Mouse (Mus musculus) Patski (cell line): ENCODE data around the gene Wwox. TPM values are rescaled to one million over a fixed set of nuclear protein-coding genes. Genes with fewer than 3 reads are reported as not detected.

Experiments used
- ATAC-seq: fragments of 100-300 bp; one replicate; pipeline ENCODE4 v1.8.0; 2021
- CTCF ChIA-PET: fragments of 350-600 bp; sonication (Branson Sonifier 250); formaldehyde crosslinking; loops from one replicate; lab custom pipeline; 2022; ENCODE audit warnings: inconsistent platforms; lab: Charles Lee
- POLR2A ChIA-PET: fragments of 350-600 bp; sonication (Branson Sonifier 250); formaldehyde crosslinking; loops from one replicate; lab custom pipeline; 2022; ENCODE audit warnings: antibody characterized with exemption, inconsistent platforms; lab: Charles Lee
- DNase-seq: peaks from one replicate; pipeline ENCODE4 v3.0.0-alpha.2; 2011; ENCODE audit warnings: low read depth, low spot score
- H3K27me3 ChIP-seq: fragments of 371-371 bp; one replicate; pipeline ENCODE4 v1.5.1; 2021
- CTCF ChIP-seq: fragments of 100-300 bp; IDR thresholded peaks from one replicate; pipeline ENCODE4 v1.5.1; 2021
- in situ Hi-C: fragments of 300-500 bp; cut with MboI; formaldehyde crosslinking; loops from 3 replicates; pipeline ENCODE4 v1.11.1; 2018; ENCODE audit warnings: low pct_unique_long_range_greater_than_20kb, mixed read lengths
- polyA plus RNA-seq: library from polyadenylated mRNA; unstranded; gene quantifications from one replicate; pipeline ENCODE4 v1.2.3, GENCODE M21; 2021

The Wwox gene
- polyA plus RNA-seq, 1 experiment from 2014 or later: 21.9 TPM

GRCm38 (mm10) chr8:114562486-114562885 is 123.0 kb downstream of the Wwox start:
- no peak for DNase-seq
- no peak for TF ChIP-seq CTCF
- ChIA-PET CTCF (no interaction called here), POLR2A (no interaction called here)
- H3K27me3 ChIP-seq: no peaks in the 10 kb centered on the region
- in situ Hi-C loops: loop anchor here (25.0 kb wide), 1 partner anchor 975 kb away; no protein-coding TSS in a partner anchor
- no peak for ATAC-seq

GRCm38 (mm10) chr8:114563361-114563760 is 123.9 kb downstream of the Wwox start:
- CTCF ChIA-PET: no interaction called here
- no peak for TF ChIP-seq CTCF
- POLR2A ChIA-PET: no interaction called here
- DNase-seq (no peak), ATAC-seq (no peak)
- H3K27me3 ChIP-seq: no peaks in the 10 kb centered on the region
- in situ Hi-C loops: loop anchor here (25.0 kb wide), 1 partner anchor 974 kb away; no protein-coding TSS in a partner anchor

- no peak for DNase-seq
- in situ Hi-C loops: loop anchor here (25.0 kb wide), 1 partner anchor 973 kb away; no protein-coding TSS in a partner anchor
- CTCF ChIA-PET: no interaction called here
- no peak for TF ChIP-seq CTCF
- no peaks in the 10 kb centered on the region for H3K27me3 ChIP-seq
- POLR2A ChIA-PET: no interaction called here
- ATAC-seq: no peak
Observed at GRCm38 (mm10) chr8:114564036-114564435, 124.6 kb downstream of the Wwox start.

- no peaks in the 10 kb centered on the region for H3K27me3 ChIP-seq
- DNase-seq: no peak
- in situ Hi-C loops: loop anchor here (25.0 kb wide), 1 partner anchor 969 kb away; no protein-coding TSS in a partner anchor
- ATAC-seq: no peak
- ChIA-PET POLR2A (no interaction called here), CTCF (no interaction called here)
- no peak for TF ChIP-seq CTCF
Observed at GRCm38 (mm10) chr8:114568531-114569166, 129.2 kb downstream of the Wwox start.

GRCm38 (mm10) chr8:114573014-114573746 is 133.7 kb downstream of the Wwox start:
- DNase-seq (no peak), ATAC-seq (peak; percentile 23)
- in situ Hi-C loops: loop anchor here (25.0 kb wide), 1 partner anchor 964 kb away; no protein-coding TSS in a partner anchor
- H3K27me3 ChIP-seq: no peaks in the 10 kb centered on the region
- POLR2A ChIA-PET: interaction anchor here (0.6 kb wide), 2 partner anchors 19 to 21 kb away, joined by 3 to 4 read pairs; no protein-coding TSS in a partner anchor
- CTCF ChIA-PET: interaction anchor here (0.9 to 1.6 kb wide), 2 partner anchors 16 to 22 kb away, joined by 3 read pairs; no protein-coding TSS in a partner anchor
- no peak for TF ChIP-seq CTCF

- ATAC-seq: no peak
- CTCF ChIA-PET: interaction anchor here (1.6 kb wide), 1 partner anchor 23 kb away, joined by 3 read pairs; no protein-coding TSS in a partner anchor
- no peak for DNase-seq
- in situ Hi-C loops: loop anchor here (25.0 kb wide), 1 partner anchor 964 kb away; no protein-coding TSS in a partner anchor
- no peaks in the 10 kb centered on the region for H3K27me3 ChIP-seq
- POLR2A ChIA-PET: interaction anchor here (0.6 kb wide), 2 partner anchors 19 to 21 kb away, joined by 3 to 4 read pairs; no protein-coding TSS in a partner anchor
- TF ChIP-seq CTCF: no peak
Observed at GRCm38 (mm10) chr8:114573747-114574093, 134.3 kb downstream of the Wwox start.

- H3K27me3 ChIP-seq: no peaks in the 10 kb centered on the region
- ChIA-PET CTCF (no interaction called here), POLR2A (no interaction called here)
- DNase-seq (no peak), ATAC-seq (no peak)
- in situ Hi-C loops: no loop called here
- no peak for TF ChIP-seq CTCF
Observed at GRCm38 (mm10) chr8:114579292-114579691, 139.8 kb downstream of the Wwox start.

GRCm38 (mm10) chr8:114580684-114581083 is 141.2 kb downstream of the Wwox start:
- no peak for TF ChIP-seq CTCF
- DNase-seq (no peak), ATAC-seq (no peak)
- H3K27me3 ChIP-seq: no peaks in the 10 kb centered on the region
- ChIA-PET CTCF (interaction anchor here (0.5 kb wide), 1 partner anchor 12 kb away, joined by 3 read pairs; no protein-coding TSS in a partner anchor), POLR2A (no interaction called here)
- in situ Hi-C loops: no loop called here

- in situ Hi-C loops: no loop called here
- DNase-seq: no peak
- ChIA-PET CTCF (no interaction called here), POLR2A (no interaction called here)
- no peaks in the 10 kb centered on the region for H3K27me3 ChIP-seq
- no peak for ATAC-seq
- TF ChIP-seq CTCF: no peak
Observed at GRCm38 (mm10) chr8:114590336-114590867, 150.9 kb downstream of the Wwox start.
